Mouse (Mus musculus): ENCODE measurements around the gene Slco1a5.
A peak's percentile ranks its signal among the peaks of the same experiment; 100 is the strongest.
"Not testable (repeated sequence)": the region's sequence is repeated elsewhere in the genome, so short reads cannot be mapped to it uniquely, and the experiment has no call there.

The Slco1a5 gene

DNA sequence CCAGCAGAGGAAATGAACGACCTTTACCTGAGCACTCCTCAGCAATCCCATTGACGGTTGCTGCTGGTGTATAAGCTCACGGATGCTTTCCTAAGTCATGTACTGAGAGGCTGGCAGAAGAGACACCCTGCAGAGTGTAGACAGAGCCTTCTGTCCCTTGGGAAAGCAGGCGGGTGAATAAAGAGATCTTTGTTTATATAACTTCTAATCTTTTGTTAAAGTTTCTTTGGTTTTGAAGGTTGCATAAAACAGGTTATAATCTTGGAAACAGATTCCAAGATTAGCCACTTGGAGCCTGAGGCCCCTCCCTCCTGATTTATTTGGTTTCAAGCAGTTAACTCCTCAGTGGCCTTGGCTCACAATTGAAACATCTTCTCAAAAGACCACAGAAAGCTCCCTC lies at the start of gene Slco1a5:
Gene Slco1a5, minus strand, starts transcription at position 101 of the 400 bp plus-strand sequence.
- no peak for DNase-seq (ENCODE audit: low spot score in 2 of 2)

DNA sequence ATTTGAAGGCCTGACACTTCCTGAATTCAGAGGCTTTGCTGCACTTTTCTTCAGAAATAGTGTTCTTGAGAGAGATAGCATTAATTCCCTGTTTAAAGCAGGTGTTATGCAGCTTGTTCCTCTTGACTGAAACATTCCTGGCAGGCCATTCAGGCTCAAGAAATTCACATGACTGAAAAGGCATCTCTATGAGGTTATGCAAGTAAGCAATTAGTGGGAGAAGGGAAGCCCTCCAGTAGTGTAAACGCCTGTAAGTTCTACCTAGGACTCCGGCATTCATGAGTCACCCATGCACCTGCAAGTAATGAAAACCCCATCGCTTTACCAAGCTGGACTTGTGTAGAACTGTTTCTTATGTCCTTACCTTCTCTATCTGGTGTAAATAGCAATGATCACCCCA lies 46.8 kb upstream of the Slco1a5 start:
- no peak for DNase-seq (ENCODE audit: low spot score in 2 of 2)

DNA sequence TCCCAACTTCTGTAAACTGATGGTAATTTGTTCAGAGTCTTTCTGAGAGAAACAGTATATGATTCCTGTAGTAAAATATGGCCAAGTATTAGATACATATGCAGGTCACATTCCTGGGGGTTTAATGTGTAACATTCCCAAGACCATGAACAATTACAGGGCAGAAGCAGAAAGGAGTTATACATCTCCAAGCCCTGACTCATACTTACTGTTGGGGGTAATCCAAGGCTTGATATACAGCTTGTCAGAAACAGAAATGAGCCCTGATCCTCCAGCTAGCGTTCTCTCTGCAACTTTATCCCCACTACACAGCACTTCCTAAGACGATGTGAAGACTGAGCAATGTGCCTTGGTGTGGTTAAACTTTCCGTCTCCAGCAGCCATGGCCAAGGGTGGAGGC lies 44.8 kb upstream of the Slco1a5 start:
- no peak for DNase-seq (ENCODE audit: low spot score in 2 of 2)

DNA sequence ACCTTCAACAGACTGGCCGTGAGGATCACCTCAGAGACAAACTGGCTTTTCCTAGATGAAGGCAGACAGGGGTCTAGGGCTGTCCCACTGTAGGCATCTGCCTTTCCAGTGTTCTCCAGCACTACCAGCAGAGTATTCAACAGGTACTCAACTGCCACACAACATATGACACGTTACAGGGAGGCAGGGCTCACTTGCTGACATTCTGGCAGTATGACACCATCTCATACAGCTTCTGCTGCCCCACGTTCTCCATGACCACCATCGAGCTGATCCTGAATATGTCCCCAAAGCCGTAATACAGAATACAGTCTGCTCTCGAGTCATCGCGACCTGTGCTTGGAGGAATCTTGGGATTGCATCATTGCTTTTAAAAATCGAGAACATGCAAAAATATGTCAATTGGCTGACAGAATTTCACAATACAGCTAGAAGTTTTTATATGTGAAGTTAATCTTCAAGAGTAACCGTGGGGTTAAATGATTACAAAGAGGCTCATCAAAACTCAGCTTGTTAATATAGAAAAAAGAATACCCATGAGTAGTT lies 43.8 kb upstream of the Slco1a5 start:
- no peak for DNase-seq (ENCODE audit: low spot score in 2 of 2)

DNA sequence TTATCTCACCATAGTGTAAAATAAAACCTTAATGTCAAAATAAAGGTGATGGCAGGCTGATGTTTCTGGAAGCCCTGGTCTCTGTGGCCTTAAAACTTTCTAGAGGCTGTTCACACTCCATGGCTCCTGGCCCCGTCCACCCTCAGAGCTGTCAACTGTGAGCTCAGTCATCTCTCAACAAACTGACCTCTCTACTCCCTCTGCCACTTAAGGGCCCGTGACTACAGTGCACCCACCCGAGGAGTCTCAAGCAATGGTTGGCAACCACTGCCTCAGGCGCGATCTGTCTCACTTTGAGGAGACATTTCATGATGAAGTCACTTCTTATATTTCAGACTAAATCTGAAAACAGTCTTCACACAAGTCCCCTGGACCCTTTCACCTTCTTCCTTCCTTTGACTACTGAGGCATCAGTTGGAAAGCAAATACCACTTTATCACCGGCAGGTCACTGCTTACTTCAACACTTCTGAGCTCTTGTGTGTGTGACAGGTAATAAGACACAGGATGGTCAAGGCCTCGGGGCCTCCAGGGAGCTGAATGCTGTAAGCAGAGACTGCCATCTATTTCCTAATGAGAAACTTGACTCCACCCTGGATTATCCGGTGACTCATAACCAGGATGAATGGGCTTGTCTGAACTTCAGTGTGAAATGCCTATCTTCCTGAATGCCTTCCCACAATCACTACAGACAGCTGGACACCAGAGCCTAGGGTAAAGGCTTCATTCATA lies 43.1 kb upstream of the Slco1a5 start:
- no peak for DNase-seq (ENCODE audit: low spot score in 2 of 2)

DNA sequence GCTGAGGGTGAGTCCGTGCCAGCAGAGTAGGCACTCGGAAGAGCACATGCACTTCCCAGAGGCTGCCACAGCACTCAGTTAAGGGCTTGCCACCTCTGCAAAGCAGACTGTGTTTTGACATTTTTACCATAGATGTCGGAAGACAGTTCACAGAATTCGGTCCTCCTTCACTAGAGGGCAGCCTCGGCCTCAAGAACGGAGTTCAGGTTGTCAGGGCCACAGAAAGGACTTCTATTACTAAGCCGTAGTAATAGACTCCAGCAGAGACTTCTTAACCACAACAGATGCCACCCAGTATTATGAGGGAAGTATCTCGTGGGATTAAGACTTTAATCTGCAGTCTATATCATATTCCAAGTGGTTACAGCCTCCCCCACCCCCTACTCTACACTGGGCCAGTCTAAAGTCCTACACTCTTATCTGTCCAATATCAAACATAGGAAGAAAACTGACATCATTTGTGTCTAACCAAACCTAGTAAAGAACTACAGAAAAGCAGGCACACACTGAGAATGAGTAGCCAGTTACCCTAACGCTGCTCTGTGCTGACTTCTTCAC lies 40.3 kb upstream of the Slco1a5 start:
- DNase-seq (ENCODE audit: low spot score in 2 of 2), result no peak

DNA sequence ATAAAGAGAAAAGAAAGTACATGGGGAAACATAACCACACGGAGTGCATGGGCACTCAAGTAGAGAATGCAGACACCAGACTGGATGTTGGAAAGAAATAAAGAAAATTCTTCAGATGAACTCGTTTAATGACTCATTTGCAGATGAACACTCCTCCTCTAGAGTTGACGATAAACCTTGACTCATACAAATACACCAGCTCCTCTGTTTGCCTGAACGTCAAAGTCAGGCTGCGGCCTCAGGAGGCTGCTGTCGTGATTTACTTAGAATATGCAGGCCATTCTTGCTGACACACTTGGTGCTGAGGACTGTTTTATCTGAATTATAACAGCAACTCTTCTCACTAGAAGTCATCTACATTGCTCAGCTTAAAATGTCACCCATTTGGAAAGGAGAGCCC lies 39.3 kb upstream of the Slco1a5 start:
- no peak for DNase-seq (ENCODE audit: low spot score in 2 of 2)

DNA sequence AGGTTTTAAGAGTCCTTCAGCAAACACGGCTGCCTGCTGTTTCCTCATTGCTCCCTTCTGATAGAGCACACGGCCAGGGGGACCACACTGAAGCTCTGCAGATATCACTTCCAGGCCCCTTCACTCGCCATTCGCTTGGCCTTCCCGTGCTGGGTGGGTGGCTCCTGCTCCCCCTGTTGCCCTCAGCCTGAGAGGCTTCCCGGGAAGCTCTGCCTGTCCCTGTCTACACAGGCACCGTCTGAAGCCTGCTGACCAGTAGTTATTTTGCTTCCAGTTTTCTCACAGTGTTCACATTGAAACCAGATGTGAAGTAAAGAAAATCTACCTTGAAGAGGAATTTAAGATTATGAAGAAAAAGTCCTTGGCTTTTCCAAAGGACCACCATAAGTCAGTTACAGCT lies 34.3 kb upstream of the Slco1a5 start:
- no peak for DNase-seq (ENCODE audit: low spot score in 2 of 2)

DNA sequence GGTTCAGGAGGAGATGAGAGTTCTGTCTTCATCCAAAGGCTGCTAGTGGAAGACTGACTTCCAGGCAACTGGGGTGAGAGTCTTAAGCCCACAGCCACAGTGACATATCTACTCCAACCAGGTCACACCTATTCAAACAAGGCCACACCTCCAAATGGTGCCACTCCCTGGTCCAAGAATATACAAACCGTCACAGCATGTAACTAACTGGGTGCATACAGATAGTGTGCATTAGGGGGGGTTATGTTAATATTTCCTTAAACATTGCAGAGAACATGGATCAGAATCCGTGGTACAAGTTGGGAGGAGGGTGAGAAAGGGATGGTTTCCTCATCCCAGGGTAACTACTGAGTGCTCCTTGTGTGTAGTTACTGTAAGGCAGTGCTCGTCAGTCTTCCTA lies 29.3 kb upstream of the Slco1a5 start:
- not testable (repeated sequence) for DNase-seq (ENCODE audit: low spot score in 2 of 2)

DNA sequence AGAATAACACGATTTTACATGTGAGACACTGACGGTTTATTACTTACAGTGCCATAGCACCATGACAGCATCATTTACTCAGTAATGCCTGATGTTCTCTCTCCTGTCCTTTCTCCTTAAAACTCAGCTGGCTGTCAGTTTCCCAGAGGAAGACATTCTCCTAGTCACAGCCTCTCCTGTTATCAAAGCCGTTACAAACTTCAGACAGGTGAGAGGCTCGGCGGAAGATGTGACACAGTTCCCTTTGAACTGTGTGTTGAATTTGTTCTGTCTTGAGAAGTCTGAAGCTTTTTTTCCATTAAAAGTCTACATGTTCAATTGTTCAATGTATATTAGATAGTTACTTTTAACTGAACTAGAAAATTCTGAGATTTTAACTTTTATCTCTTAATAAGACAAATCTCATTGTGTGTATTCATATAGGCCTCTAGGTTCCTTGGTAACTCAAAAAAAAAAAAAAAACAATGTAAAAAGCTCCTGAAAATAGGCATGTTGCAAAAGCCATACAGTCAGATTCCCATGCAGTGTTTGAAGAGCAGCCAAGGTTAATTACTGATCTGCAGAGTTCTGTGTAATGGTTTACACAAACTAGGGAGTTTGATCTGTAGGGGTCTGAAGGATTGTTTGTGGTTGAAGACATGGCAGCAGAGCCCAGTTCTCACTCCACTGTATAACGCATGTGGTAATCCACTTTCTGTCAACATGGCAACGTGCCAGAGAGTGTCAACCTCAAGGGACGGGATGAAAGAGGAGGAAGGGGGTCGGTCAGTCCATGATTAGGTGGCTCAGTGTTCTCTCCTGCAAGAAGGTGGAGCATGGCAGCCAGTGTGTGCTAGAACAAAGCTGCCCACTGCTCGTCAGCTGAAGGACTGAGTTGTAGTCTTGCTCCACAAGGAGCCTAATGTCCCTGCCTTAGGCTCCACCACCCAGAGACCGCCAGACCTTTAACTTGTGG lies 24.9 kb upstream of the Slco1a5 start:
- DNase-seq (ENCODE audit: low spot score in 2 of 2), result no peak

DNA sequence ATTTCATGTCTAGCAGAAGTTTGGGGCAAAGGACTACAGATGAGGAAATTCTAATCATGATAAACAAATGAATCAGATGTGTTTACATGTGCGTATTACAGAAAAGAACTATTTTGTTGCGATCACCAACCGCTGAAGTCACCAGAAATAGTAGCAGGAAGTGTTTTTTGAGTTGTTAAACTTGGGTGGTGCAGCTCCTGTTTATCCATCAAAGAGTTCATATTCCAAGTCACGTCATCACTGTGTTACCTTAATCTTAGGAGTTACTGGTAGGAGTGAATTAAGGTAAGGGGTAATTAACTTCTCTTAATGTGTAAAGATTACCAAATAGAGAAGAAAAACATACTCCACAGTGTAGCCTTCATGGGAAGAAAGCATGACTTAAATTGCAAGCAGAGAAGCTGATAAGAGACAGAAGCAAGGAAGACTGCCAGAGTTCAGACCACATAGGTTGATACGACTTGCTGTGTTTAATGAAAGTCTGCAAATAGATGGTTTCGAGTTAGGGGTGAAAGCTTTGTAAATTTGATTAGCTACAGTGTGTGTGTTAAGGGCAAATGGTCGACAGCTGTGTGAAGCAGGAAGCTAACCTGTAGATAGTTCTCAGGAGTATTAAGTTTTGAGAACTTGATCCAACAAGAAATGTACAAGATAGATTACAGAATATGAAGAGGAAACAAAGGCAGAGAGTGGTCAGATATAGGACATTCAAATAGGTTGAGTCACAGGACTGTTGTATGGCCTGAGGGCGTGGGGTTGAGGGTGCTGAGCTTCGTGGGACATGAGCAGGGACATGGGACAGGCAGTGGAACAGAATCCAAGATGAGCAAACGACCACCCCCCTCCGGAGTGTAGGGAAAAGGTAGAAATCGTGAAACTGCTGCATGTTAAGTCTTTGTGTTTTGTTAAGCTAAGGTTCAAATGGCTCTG lies 23.7 kb upstream of the Slco1a5 start:
- DNase-seq (ENCODE audit: low spot score in 2 of 2), result no peak

DNA sequence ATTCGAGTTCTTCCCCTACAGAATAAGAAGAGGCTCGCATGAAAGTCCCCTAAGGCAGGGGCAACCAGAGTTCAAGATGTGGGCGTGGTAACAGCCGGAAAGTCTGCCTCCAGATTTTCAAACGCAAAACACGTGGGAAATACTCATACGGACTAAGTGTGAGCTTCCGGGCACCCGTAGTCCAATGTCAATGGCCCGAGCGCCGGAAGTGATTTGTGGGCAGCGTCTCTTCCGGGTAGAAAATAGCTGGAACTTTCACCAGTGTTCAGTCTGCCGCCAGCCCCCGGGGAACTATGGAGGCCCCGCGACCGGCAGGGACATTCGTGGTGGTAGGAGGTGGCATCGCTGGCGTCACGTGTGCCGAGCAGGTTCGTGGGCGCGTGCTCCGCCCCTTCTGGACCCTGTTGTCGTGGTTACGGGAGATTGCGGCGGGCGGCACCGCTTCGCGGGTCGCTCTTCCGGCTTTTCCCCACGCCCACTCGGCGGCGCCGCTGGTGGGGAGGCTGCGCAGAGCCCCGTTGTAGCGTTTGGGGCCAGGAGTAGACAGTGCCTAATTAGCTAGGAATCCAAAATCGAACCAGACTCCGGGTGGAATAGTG lies 22.8 kb upstream of the Slco1a5 start, which contains the start of gene Pyroxd1:
Gene Pyroxd1, plus strand, starts transcription at position 215 of the 599 bp plus-strand sequence.
- peak; percentile 65 to 82 for DNase-seq (ENCODE audit: low spot score in 2 of 2)

DNA sequence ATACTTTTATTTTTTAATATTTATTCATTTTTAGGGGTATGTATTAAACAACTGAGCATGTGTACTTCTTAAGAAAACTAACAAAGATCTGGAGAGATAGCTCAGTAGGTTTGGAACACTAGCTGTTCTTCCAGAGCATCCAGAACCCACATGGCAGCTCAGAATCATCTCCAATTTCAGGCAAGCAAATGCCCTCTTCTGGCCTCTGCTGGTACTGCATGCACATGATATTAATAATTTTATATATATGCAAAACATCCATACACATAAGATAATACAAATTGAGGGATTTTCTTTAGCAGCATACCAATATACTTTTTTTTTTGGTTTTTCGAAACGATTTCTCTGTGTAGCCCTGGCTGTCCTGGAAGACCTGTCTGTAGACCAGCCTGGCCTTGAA lies 20.8 kb upstream of the Slco1a5 start:
- DNase-seq (ENCODE audit: low spot score in 2 of 2), result peak; percentile 32 to 70

DNA sequence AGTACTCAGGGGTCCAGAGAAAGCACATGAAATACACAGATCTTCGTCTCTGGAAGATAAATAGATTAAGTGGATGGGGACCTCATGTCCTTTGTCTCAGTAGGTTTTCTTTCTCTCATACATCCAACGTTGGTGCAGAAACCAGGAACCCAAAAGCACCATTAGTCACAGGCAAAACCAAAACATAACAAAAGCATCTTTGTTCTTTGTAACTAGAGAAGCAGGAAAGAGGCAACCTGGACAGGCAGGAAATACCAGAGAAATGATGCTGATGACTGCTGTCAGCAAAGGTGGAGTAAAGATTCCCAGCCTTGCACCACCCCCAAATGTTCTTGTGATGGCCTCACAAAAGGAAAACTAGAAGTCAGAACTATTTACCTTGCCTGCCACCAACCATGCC lies 16.8 kb upstream of the Slco1a5 start:
- no peak for DNase-seq (ENCODE audit: low spot score in 2 of 2)

DNA sequence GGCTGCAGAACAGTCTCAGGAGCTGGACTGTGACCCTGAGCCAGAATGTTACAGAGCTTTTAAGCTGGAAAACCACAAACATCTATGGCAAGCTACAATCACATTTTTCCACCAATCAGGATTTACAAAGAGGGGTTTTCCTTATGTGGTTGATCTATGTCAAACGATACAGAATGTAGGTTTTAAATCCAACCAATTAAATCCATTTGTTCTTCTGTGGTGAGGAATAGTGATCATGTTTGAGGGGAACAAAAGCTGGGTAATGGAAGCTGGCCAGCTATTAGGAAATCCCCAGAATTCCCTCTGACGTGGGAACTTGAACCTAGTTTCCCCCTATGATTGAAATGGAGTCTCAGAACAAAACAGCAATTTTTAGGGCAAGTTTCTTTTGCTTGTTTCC lies 16.2 kb upstream of the Slco1a5 start:
- DNase-seq (ENCODE audit: low spot score in 2 of 2), result no peak

DNA sequence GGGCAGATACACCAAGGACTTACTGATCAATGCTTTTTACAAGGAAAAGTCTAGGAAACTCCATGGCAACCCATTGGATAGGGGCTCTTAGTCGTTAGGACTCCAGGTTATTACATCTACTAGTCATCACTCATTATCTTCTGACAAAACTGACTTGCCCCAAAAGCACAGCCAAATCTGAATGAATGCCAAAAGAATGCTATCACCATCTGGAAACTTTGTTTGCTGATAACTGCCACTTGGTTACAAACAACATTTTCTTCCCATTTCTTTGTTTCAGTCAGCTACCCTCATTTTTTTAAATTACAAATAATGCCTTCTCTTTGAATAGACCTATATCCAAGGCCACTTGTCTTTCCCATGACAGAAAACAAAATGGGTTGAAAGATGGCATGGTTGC lies 6.4 kb upstream of the Slco1a5 start:
- no peak for DNase-seq (ENCODE audit: low spot score in 2 of 2)

DNA sequence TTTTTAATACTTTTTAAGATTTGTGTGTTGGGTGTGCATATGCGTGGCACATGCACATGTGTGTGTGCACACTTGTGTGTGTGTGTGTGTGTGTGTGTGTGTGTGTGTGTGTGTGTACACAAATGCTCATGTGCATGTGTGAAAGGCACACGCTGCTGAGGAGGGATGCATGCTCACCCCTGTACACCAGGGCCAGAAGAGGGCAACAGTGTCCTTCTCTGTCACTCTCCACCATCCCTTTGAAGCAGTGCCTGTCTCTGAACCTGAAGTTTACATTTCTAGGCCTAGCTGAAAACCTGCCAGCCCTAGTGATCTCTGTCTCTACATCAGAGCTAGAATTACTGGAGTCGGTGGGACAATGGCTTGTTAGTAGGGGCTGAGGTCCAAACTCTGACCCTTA lies 3.8 kb upstream of the Slco1a5 start:
- DNase-seq (ENCODE audit: low spot score in 2 of 2), result no peak

DNA sequence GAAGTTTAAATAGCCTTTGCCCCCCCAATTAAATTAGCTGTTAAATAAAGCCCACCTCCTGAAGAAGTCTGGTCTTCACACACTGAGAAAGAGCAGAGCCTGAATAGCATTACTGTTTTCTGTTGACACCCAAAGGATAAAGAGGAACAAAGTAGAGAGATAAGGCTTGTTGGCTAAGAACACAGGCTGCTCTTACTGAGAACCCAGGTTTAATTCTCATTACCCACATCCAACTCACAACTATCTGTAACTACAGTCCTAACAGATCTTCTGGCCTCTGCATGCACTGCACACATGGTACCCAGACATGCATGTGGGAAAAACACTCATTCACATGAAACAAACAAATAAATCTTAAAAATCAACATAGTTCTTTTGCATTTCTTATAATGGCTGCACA lies 5.7 kb downstream of the Slco1a5 start:
- DNase-seq (ENCODE audit: low spot score in 2 of 2), result no peak

DNA sequence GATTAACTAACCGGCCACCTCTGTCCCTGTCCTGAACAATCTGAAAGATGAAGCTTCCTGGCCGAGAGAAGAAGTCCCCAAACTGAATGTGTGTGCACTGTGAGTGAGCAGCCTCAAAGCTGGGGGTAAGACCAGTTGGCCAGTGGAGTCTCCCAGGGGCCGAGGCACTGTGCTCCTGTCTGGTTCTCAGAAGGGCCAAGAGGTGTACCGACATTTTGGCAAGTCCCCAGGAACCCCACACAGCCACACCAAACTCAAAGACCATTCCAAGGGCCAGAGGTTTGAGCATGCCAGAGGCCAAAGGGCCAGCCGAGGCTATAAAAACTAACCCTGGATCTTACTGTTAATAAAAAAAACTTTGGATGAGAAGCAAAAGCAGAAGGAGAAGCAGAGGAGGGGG lies 8.5 kb downstream of the Slco1a5 start:
- DNase-seq (ENCODE audit: low spot score in 2 of 2), result no peak

DNA sequence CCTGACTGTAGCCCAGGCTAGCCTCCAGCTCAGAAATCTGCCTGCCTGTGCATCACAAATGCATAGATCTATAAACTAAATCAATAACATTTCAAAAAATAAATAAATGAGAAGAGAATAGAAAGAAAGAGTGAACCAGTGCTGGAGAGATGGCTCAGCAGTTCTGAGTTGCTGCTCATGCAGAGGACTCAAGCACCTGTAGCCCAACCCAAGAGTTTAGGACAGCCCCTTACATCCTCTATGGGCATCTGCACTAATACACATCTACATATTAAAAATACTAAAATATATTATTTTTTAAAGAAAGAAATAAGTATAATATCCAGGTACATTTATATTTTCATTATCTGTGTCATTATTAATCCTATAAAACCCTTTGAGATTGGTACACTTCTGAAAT lies 17.7 kb downstream of the Slco1a5 start:
- DNase-seq (ENCODE audit: low spot score in 2 of 2), result no peak

DNA sequence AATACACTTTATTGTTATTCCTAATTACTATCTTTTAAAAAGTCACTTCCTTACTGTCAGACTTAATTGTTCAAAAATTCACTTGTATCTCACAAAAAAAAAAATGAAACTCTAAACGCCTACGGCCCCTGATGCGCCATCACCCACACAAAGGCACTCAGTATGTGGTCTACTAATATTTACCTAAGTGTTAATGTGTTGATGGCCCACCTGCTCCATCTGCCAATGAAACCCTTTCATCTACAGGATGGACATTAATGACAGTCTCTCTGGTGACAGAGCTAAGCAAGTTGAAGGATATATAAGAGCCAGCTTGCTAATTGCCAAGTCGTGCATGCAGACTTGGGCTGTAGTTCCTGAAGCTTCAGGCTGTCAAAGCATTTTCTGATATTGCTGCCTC lies 24.7 kb downstream of the Slco1a5 start, which contains the start of gene Iapp:
Gene Iapp, plus strand, starts transcription at position 326 of the 400 bp plus-strand sequence.
- no peak for DNase-seq (ENCODE audit: low spot score in 2 of 2)

Measured in spleen, postnatal 10 days (tissue).